Mouse (Mus musculus): ENCODE results near the gene Gbp9.
"Not testable (repeated sequence)": the region's sequence is repeated elsewhere in the genome, so short reads cannot be mapped to it uniquely, and the experiment has no call there.

Gbp9 gene

GRCm38 (mm10) chr5:105139409-105140088, at the start of gene Gbp9, which contains the start of the genes Gbp8 and Gbp4:
Gene Gbp9 (minus strand): TSS chr5:105139539.
Gene Gbp8 (minus strand): TSS chr5:105139540.
Gene Gbp4 (minus strand): TSS chr5:105139586.
- in situ Hi-C loops (cut with MseI, MboI): not testable (repeated sequence)

GRCm38 (mm10) chr5:105181446-105181845, 42.1 kb upstream of the Gbp9 start:
- in situ Hi-C loops (cut with MseI, MboI): no loop called here

DNA sequence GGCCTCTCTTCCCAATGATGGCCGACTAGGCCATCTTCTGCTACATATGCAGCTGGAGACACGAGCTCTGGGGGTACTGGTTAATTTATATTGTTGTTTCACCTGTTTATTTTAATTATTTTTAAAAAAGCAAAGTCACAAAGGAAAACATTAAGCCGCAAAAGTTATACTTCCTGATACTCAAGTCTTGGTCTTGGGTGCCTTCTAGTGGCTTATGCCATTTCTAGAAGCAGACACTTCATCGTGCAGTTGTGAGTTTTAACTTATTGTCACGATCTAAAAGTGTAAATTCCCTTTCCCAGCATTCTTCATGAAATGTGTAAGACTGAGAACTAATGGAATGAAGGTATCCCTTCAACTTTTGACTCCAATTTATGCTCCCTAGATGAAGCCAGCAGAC, 17.2 kb upstream of the Gbp9 start:
- in situ Hi-C loops (cut with MseI, MboI): no loop called here

DNA sequence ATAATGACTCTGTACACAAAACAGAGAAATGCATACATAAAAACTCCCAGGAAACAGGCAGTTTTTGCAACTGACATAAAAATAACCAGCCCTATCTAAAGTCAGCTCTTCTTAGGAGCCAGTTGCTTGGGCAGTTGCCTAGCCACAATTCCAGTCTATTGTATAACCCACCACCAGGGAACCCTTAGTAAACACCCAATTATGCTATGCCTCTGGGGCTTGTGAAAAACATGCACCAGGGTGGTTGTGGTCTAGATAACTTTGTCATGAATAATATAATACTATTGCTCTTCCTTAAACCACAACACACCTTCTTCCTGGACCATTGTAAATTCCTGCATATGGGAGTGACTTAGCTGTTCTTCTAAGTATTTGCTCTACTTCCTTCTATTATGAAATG, 14.7 kb upstream of the Gbp9 start:
- in situ Hi-C loops (cut with MseI, MboI): no loop called here

DNA sequence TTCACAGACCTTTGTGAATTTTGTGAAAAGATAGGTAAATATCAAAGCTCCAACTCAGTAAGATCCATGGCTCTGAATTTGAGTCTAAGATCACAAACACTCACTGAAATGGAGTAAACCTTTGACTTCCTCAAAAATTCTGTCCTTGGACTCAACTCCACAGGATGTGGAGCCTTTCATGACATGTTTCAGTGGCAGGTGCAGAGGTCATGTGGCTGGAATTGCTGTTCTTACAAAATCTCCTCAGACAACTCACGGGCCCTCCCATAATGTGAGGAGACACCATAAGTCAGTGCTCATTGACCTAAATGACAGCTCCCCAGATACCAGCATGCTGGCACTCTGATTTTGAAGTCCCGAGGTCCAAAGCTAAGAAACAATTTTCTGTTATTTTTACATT, 8.7 kb upstream of the Gbp9 start:
- in situ Hi-C loops (cut with MseI, MboI): not testable (repeated sequence)

DNA sequence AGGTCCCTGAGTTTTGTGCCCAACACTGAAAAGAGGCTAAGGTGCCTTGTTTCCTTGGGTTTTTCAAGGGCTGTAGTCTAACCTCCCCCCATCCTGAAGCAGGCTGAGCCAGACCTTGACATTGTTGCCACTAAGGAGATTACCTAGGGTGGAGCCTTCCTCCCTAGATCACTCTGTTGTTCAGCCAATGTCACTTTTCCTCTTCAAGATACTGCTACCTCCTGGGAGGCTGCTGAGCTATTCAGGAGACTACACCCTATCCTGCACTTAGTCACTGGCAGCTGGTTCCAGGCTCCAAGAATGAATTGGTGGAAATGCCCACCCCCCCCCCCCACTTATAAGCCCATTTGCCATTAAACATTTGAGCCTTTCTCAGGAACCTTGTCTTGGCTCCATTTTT, 7.1 kb upstream of the Gbp9 start:
- in situ Hi-C loops (cut with MseI, MboI): no loop called here

- in situ Hi-C loops (cut with MseI, MboI): not testable (repeated sequence)
Observed at GRCm38 (mm10) chr5:105145731-105146130, 6.4 kb upstream of the Gbp9 start.

GRCm38 (mm10) chr5:105140089-105140810, 911 bp upstream of the Gbp9 start:
- in situ Hi-C loops (cut with MseI, MboI): not testable (repeated sequence)

- in situ Hi-C loops (cut with MseI, MboI): no loop called here
Observed at GRCm38 (mm10) chr5:105138906-105139305, 433 bp downstream of the Gbp9 start.

DNA sequence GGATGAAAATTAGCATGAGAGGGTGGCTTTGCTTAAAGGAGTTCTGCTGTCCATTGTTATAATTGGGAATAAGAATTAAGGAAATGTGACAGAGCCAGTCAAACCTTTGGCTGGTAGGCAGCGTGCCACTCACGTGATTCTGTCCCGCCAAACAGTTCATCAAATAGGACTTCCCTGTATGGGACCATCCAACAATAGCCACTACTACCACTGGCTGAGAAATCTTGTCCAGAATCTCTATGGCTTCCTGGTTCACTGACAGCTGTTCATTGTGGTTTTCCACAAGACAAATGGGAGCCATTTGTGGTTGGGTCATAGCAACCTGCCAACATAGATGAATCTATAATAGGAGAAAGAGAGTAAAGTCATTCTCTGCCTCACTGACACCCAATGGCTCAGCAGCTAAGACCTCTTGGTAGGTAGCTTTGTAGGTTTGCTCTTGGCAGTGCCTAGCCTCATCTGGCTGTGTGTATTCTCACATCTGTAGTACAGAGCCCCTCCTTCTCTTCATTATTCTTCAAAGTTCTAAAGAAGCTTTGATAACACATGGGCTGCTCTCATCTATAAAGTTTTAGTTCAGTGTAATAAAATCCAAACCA, 2.5 kb downstream of the Gbp9 start:
- in situ Hi-C loops (cut with MseI, MboI): not testable (repeated sequence)

GRCm38 (mm10) chr5:105121731-105122130, 17.6 kb downstream of the Gbp9 start:
- in situ Hi-C loops (cut with MseI, MboI): not testable (repeated sequence)

- in situ Hi-C loops (cut with MseI, MboI): no loop called here
Observed at GRCm38 (mm10) chr5:105115740-105116139, 23.6 kb downstream of the Gbp9 start.

- in situ Hi-C loops (cut with MseI, MboI): no loop called here
Observed at GRCm38 (mm10) chr5:105114696-105115095, 24.6 kb downstream of the Gbp9 start.

GRCm38 (mm10) chr5:105113656-105114055, 25.7 kb downstream of the Gbp9 start:
- in situ Hi-C loops (cut with MseI, MboI): no loop called here

DNA sequence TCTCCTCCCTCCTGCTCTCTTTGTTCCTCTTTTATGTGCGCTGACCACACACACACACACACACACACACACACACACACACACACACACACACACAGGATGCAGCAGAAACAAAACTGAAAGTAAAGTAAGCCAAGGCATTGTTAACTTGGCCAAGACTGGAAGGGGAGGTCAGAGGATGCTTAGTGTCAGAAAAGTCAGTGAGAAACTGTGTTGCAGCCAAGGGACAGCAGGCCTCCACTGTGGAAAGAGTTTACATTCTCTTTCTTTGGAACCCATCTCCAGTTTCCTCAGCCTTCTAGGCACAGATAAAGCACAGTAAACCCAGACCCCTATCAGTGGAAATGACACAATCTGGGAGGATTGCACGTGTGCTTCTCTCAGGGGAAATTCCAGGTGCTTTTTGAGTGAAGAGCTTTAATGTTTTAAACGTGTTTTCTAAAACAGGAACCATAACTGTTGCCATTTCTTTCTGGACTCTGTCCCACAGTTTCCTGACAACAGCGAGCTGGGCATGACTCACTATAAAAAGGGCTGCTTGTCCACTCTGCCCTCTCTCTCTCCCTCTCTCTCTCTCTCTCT, 29.0 kb downstream of the Gbp9 start:
- in situ Hi-C loops (cut with MseI, MboI): not testable (repeated sequence)

- in situ Hi-C loops (cut with MseI, MboI): not testable (repeated sequence)
Observed at GRCm38 (mm10) chr5:105109775-105110174, 29.6 kb downstream of the Gbp9 start.

- in situ Hi-C loops (cut with MseI, MboI): not testable (repeated sequence)
Observed at GRCm38 (mm10) chr5:105105689-105106088, 33.6 kb downstream of the Gbp9 start.

GRCm38 (mm10) chr5:105081900-105082299, 57.4 kb downstream of the Gbp9 start:
- in situ Hi-C loops (cut with MseI, MboI): no loop called here

- in situ Hi-C loops (cut with MseI, MboI): not testable (repeated sequence)
Observed at GRCm38 (mm10) chr5:105068356-105068755, 71.0 kb downstream of the Gbp9 start.

DNA sequence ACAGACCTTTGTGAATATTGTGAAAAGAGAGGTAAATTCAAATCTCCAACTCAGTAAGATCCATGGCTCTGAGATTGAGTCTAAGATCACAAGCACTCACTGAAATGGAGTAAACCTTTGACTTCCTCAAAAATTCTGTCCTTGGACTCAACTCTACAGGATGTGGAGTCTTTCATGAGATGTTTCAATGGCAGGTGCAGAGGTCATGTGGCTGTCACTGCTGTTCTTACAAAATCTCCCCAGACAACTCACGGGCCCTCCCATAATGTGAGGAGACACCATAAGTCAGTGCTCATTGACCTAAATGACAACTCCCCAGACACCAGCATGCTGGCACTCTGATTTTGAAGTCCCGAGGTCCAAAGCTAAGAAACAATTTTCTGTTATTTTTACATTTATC, 74.9 kb downstream of the Gbp9 start:
- in situ Hi-C loops (cut with MseI, MboI): not testable (repeated sequence)

DNA sequence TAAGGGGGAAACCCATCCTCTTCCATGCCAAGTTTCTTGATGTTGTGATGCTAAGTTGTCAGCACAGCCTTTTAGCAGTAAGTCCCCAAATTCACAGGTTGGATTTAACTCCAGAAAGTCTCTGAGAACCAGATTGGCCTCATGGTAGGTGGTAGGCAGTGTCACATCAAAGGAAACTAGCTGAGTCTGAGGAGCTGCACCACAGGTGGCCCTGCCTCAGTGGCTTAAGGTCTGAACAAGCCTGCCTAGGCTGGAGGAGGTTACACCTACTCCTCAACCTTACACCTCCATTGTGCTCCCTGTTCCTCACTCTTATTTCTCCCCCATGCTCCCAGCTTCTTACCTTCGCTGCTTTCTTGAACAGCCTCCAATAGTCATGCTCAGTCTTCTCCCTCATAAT, 76.0 kb downstream of the Gbp9 start:
- in situ Hi-C loops (cut with MseI, MboI): no loop called here

DNA sequence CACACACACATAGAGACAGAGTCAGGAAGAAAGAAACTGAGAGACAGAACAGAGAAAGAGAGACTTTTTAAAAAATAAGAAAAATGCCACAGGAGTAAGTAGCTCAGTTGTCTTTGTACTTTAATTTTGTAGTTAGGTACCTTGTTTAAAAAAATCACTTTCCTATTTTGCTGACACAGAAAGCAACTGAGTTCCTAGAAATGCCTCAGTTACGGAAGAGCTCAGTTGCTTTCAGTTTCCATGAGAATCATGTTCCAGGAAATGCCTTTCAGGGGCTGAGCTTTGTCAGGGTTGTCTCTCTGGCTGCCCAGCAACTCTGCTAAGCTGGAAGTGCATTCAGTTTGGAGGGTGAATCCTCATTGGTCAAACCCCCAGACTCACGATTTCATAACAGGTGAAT, 76.9 kb downstream of the Gbp9 start:
- in situ Hi-C loops (cut with MseI, MboI): not testable (repeated sequence)
